Mouse (Mus musculus): Measurements from ENCODE around the gene Vhl. TPM values are rescaled to one million over a fixed set of nuclear protein-coding genes. Genes with fewer than 3 reads are reported as not detected.
"Not testable (repeated sequence)": the region's sequence is repeated elsewhere in the genome, so short reads cannot be mapped to it uniquely, and the experiment has no call there.

Gene Vhl
- polyA plus RNA-seq, 1 experiment, result 55.1 TPM

GRCm38 (mm10) chr6:113667611-113668122, 43.9 kb downstream of the Vhl start:
- Histone ChIP-seq H3K27ac (ENCODE audit: insufficient read depth, low read length) (no peak overlapping the region), H3K4me1 (ENCODE audit: control insufficient read depth, insufficient read depth, low read length) (no peaks in the 10 kb centered on the region), H3K4me3 (ENCODE audit: insufficient read depth, low read length) (no peak overlapping the region)
- TF ChIP-seq POLR2A (IDR thresholded peaks at IDR 0.05; ENCODE audit: extremely low read depth, insufficient read depth, low read length), result no peak
- no peak for TF ChIP-seq CTCF (IDR thresholded peaks at IDR 0.05; ENCODE audit: extremely low read depth, insufficient read depth, low read length)

- Histone ChIP-seq H3K4me1 (ENCODE audit: control insufficient read depth, insufficient read depth, low read length) (no peaks in the 10 kb centered on the region), H3K27ac (ENCODE audit: insufficient read depth, low read length) (peak overlapping the region; percentile 86), H3K4me3 (ENCODE audit: insufficient read depth, low read length) (no peak overlapping the region)
- TF ChIP-seq POLR2A (IDR thresholded peaks at IDR 0.05; ENCODE audit: extremely low read depth, insufficient read depth, low read length) (no peak), CTCF (IDR thresholded peaks at IDR 0.05; ENCODE audit: extremely low read depth, insufficient read depth, low read length) (no peak)
These were observed 44.8 kb downstream of the Vhl start for GRCm38 (mm10) chr6:113668287-113669154.

GRCm38 (mm10) chr6:113669821-113670220, 46.1 kb downstream of the Vhl start:
- Histone ChIP-seq H3K27ac (ENCODE audit: insufficient read depth, low read length) (peak overlapping the region; percentile 86; the same call in 1 of the 2 replicates), H3K4me1 (ENCODE audit: control insufficient read depth, insufficient read depth, low read length) (no peaks in the 10 kb centered on the region), H3K4me3 (ENCODE audit: insufficient read depth, low read length) (no peak overlapping the region)
- TF ChIP-seq CTCF (IDR thresholded peaks at IDR 0.05; ENCODE audit: extremely low read depth, insufficient read depth, low read length) (no peak), POLR2A (IDR thresholded peaks at IDR 0.05; ENCODE audit: extremely low read depth, insufficient read depth, low read length) (no peak)

- not testable (repeated sequence) for H3K27ac ChIP-seq (ENCODE audit: insufficient read depth, low read length); H3K4me3 ChIP-seq (ENCODE audit: insufficient read depth, low read length); H3K4me1 ChIP-seq (ENCODE audit: control insufficient read depth, insufficient read depth, low read length)
These were observed 48.3 kb downstream of the Vhl start for GRCm38 (mm10) chr6:113672029-113672428.

GRCm38 (mm10) chr6:113672989-113673388, 49.2 kb downstream of the Vhl start:
- H3K27ac ChIP-seq (ENCODE audit: insufficient read depth, low read length), result no peak overlapping the region
- TF ChIP-seq CTCF (IDR thresholded peaks at IDR 0.05; ENCODE audit: extremely low read depth, insufficient read depth, low read length), result no peak
- no peak overlapping the region for H3K4me3 ChIP-seq (ENCODE audit: insufficient read depth, low read length)
- no peaks in the 10 kb centered on the region for H3K4me1 ChIP-seq (ENCODE audit: control insufficient read depth, insufficient read depth, low read length)

- no peak for TF ChIP-seq CTCF (IDR thresholded peaks at IDR 0.05; ENCODE audit: extremely low read depth, insufficient read depth, low read length)
- no peaks in the 10 kb centered on the region for H3K4me1 ChIP-seq (ENCODE audit: control insufficient read depth, insufficient read depth, low read length)
These were observed 51.5 kb downstream of the Vhl start for GRCm38 (mm10) chr6:113675234-113675633.

DNA sequence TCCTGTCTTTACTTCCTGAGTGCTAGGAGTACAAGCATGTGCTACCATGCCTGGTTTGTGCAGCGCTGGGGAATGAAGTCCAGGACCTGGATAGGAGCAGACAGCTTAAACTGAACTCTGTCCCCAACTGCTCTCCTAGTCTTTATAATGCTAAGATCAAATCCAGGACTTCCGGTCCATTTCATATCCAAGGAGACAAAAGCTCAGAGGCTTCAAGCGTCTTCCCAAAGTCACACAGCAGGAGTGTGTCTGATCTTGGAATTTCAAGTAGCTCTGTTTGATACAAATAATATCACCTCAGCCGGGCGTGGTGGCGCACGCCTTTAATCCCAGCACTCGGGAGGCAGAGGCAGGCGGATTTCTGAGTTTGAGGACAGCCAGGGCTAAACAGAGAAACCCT, 52.2 kb downstream of the Vhl start:
- Histone ChIP-seq H3K27ac (ENCODE audit: insufficient read depth, low read length) (no peak overlapping the region), H3K4me3 (ENCODE audit: insufficient read depth, low read length) (no peak overlapping the region), H3K4me1 (ENCODE audit: control insufficient read depth, insufficient read depth, low read length) (no peaks in the 10 kb centered on the region)
- no peak for TF ChIP-seq POLR2A (IDR thresholded peaks at IDR 0.05; ENCODE audit: extremely low read depth, insufficient read depth, low read length)
- no peak for TF ChIP-seq CTCF (IDR thresholded peaks at IDR 0.05; ENCODE audit: extremely low read depth, insufficient read depth, low read length)

More at GRCm38 (mm10) chr6:113675234-113675633, 51.5 kb downstream of the Vhl start:
- Histone ChIP-seq H3K4me3 (ENCODE audit: insufficient read depth, low read length) (no peak overlapping the region), H3K27ac (ENCODE audit: insufficient read depth, low read length) (no peak overlapping the region)

DNA sequence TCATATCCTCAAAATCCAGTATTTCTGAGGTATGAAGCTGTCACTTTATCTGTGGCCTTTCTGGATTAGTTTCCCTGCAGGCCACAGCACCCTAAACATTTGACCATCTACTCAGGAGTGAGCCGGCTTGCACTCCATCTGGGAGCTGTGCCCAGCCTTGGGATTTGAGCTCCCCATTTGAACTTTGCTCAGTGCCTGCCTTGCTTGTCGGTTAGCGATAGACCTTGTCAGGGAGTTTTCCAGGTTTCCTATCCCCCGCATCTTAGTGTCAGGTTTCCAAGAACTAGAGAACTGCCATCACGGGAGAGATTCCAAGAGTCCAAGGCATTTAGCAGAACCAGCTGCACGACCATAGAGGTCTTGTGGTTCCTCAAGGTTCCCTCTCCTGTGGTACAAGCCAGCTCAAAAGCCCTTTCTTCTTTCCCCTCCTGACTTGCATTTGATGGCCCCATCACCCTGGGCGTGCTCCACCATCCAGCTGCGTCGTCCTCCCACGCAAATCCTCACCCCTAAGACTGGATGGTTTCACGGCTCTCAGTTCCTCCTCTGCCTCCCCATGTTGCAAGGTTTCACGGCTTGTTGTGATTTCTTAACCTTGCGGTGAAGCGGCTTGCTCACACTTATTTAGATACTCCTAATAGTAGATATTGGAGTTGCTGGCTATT, 53.4 kb downstream of the Vhl start:
- Histone ChIP-seq H3K27ac (ENCODE audit: insufficient read depth, low read length) (0 out of 2 replicates have a peak overlapping the region, but pooled peaks have one; percentile 32), H3K4me3 (ENCODE audit: insufficient read depth, low read length) (no peak overlapping the region), H3K4me1 (ENCODE audit: control insufficient read depth, insufficient read depth, low read length) (no peaks in the 10 kb centered on the region)
- TF ChIP-seq POLR2A (IDR thresholded peaks at IDR 0.05; ENCODE audit: extremely low read depth, insufficient read depth, low read length), result no peak
- no peak for TF ChIP-seq CTCF (IDR thresholded peaks at IDR 0.05; ENCODE audit: extremely low read depth, insufficient read depth, low read length)

- TF ChIP-seq CTCF (IDR thresholded peaks at IDR 0.05; ENCODE audit: extremely low read depth, insufficient read depth, low read length) (no peak), POLR2A (IDR thresholded peaks at IDR 0.05; ENCODE audit: extremely low read depth, insufficient read depth, low read length) (no peak)
- no peak overlapping the region for H3K4me3 ChIP-seq (ENCODE audit: insufficient read depth, low read length)
- no peak overlapping the region for H3K27ac ChIP-seq (ENCODE audit: insufficient read depth, low read length)
- H3K4me1 ChIP-seq (ENCODE audit: control insufficient read depth, insufficient read depth, low read length), result no peaks in the 10 kb centered on the region
These were observed 54.7 kb downstream of the Vhl start for GRCm38 (mm10) chr6:113678246-113679012.

All from cortical plate, adult 2 months (tissue).